Mouse (Mus musculus): ENCODE measurements around the gene Arhgap25. TPM values are rescaled to one million over a fixed set of nuclear protein-coding genes. Genes with fewer than 3 reads are reported as not detected.

Gene Arhgap25
- polyA plus RNA-seq, 1 experiment from 2014 or later = 4.4 TPM

GRCm38 (mm10) chr6:87552054-87552807 lies 19.2 kb upstream of the Arhgap25 start:
- WGBS = 58% methylated on average over 7 of the region's 7 CpGs

GRCm38 (mm10) chr6:87547836-87548235 lies 14.8 kb upstream of the Arhgap25 start:
- H3K4me1 ChIP-seq = peaks cover 10% of the 10 kb centered on the region; the same call in 1 of the 2 replicates
- WGBS = 84% methylated on average over 7 of the region's 7 CpGs

More at GRCm38 (mm10) chr6:87552054-87552807, 19.2 kb upstream of the Arhgap25 start:
- Histone ChIP-seq H3K36me3 (no peaks in the 10 kb centered on the region), H3K4me3 (no peak overlapping the region), H3K9ac (no peak overlapping the region), H3K27ac (no peak overlapping the region), H3K9me3 (no peaks in the 10 kb centered on the region), H3K27me3 (no peaks in the 10 kb centered on the region), H3K4me2 (replicated peaks) (no peak overlapping the region), H3K4me1 (no peaks in the 10 kb centered on the region)
- ATAC-seq (ENCODE audit: low FRiP score, low read depth) = no peak

GRCm38 (mm10) chr6:87547431-87547830 lies 14.4 kb upstream of the Arhgap25 start:
- H3K4me1 ChIP-seq = peaks cover 10% of the 10 kb centered on the region; the same call in 1 of the 2 replicates
- H3K27me3 ChIP-seq = no peaks in the 10 kb centered on the region
- H3K27ac ChIP-seq = no peak overlapping the region
- ATAC-seq (ENCODE audit: low FRiP score, low read depth) = no peak
- H3K9me3 ChIP-seq = peaks cover 8% of the 10 kb centered on the region; the same call in 1 of the 2 replicates
- H3K4me3 ChIP-seq = no peak overlapping the region
- H3K9ac ChIP-seq = no peak overlapping the region
- no peak overlapping the region for H3K4me2 ChIP-seq (replicated peaks)
- 77% methylated on average over 4 of the region's 4 CpGs for WGBS
- no peaks in the 10 kb centered on the region for H3K36me3 ChIP-seq

More at GRCm38 (mm10) chr6:87547836-87548235, 14.8 kb upstream of the Arhgap25 start:
- Histone ChIP-seq H3K36me3 (no peaks in the 10 kb centered on the region), H3K9me3 (peaks cover 8% of the 10 kb centered on the region; the same call in 1 of the 2 replicates), H3K27ac (no peak overlapping the region), H3K4me3 (no peak overlapping the region), H3K27me3 (no peaks in the 10 kb centered on the region), H3K9ac (no peak overlapping the region), H3K4me2 (replicated peaks) (no peak overlapping the region)
- no peak for ATAC-seq (ENCODE audit: low FRiP score, low read depth)

- WGBS = 21% methylated on average over 1 of the region's 1 CpGs
- Histone ChIP-seq H3K9me3 (peaks cover 8% of the 10 kb centered on the region; the same call in 1 of the 2 replicates), H3K27me3 (no peaks in the 10 kb centered on the region), H3K36me3 (no peaks in the 10 kb centered on the region), H3K9ac (no peak overlapping the region), H3K4me1 (peaks cover 10% of the 10 kb centered on the region; the same call in 1 of the 2 replicates), H3K4me3 (no peak overlapping the region), H3K27ac (0 out of 2 replicates have a peak overlapping the region, but pooled peaks have one; percentile 7), H3K4me2 (replicated peaks) (no peak overlapping the region)
- ATAC-seq (ENCODE audit: low FRiP score, low read depth) = no peak
Measured at GRCm38 (mm10) chr6:87545331-87546217, 12.5 kb upstream of the Arhgap25 start.

GRCm38 (mm10) chr6:87542027-87542426 lies 9.0 kb upstream of the Arhgap25 start:
- H3K27me3 ChIP-seq = no peaks in the 10 kb centered on the region; the same call in 1 of the 2 replicates
- H3K4me3 ChIP-seq = no peak overlapping the region
- no peak for ATAC-seq (ENCODE audit: low FRiP score, low read depth)
- H3K4me2 ChIP-seq (replicated peaks) = no peak overlapping the region
- peaks cover 10% of the 10 kb centered on the region; the same call in 1 of the 2 replicates for H3K4me1 ChIP-seq
- H3K9me3 ChIP-seq = peaks cover 8% of the 10 kb centered on the region; the same call in 1 of the 2 replicates
- no peak overlapping the region for H3K27ac ChIP-seq
- H3K36me3 ChIP-seq = no peaks in the 10 kb centered on the region
- no peak overlapping the region for H3K9ac ChIP-seq
- WGBS = 71% methylated on average over 9 of the region's 9 CpGs

GRCm38 (mm10) chr6:87541171-87541571 lies 8.1 kb upstream of the Arhgap25 start:
- Histone ChIP-seq H3K9ac (no peak overlapping the region), H3K27me3 (no peaks in the 10 kb centered on the region; the same call in 1 of the 2 replicates), H3K4me3 (no peak overlapping the region), H3K4me2 (replicated peaks) (no peak overlapping the region), H3K27ac (no peak overlapping the region), H3K36me3 (no peaks in the 10 kb centered on the region), H3K4me1 (peaks cover 10% of the 10 kb centered on the region; the same call in 1 of the 2 replicates), H3K9me3 (peaks cover under 1% of the 10 kb centered on the region; the same call in 1 of the 2 replicates)
- 79% methylated on average over 6 of the region's 6 CpGs for WGBS
- ATAC-seq (ENCODE audit: low FRiP score, low read depth) = no peak

GRCm38 (mm10) chr6:87538376-87539270 lies 5.6 kb upstream of the Arhgap25 start:
- Histone ChIP-seq H3K4me1 (peaks cover 1% of the 10 kb centered on the region), H3K4me3 (no peak overlapping the region), H3K36me3 (no peaks in the 10 kb centered on the region), H3K27me3 (no peaks in the 10 kb centered on the region; the same call in 1 of the 2 replicates), H3K4me2 (replicated peaks) (no peak overlapping the region), H3K27ac (no peak overlapping the region), H3K9me3 (no peaks in the 10 kb centered on the region), H3K9ac (no peak overlapping the region)
- ATAC-seq (ENCODE audit: low FRiP score, low read depth) = no peak
- 79% methylated on average over 15 of the region's 15 CpGs for WGBS

GRCm38 (mm10) chr6:87537678-87538077 lies 4.6 kb upstream of the Arhgap25 start:
- Histone ChIP-seq H3K4me3 (no peak overlapping the region), H3K9me3 (no peaks in the 10 kb centered on the region), H3K27me3 (no peaks in the 10 kb centered on the region; the same call in 1 of the 2 replicates), H3K4me2 (replicated peaks) (no peak overlapping the region), H3K27ac (no peak overlapping the region), H3K36me3 (no peaks in the 10 kb centered on the region), H3K4me1 (peaks cover 10% of the 10 kb centered on the region), H3K9ac (no peak overlapping the region)
- no peak for ATAC-seq (ENCODE audit: low FRiP score, low read depth)
- 69% methylated on average over 5 of the region's 5 CpGs for WGBS

GRCm38 (mm10) chr6:87536270-87536669 lies 3.2 kb upstream of the Arhgap25 start:
- no peak overlapping the region for H3K4me3 ChIP-seq
- peaks cover 10% of the 10 kb centered on the region for H3K4me1 ChIP-seq
- WGBS = 77% methylated on average over 8 of the region's 8 CpGs
- H3K9me3 ChIP-seq = no peaks in the 10 kb centered on the region
- H3K9ac ChIP-seq = no peak overlapping the region
- H3K36me3 ChIP-seq = no peaks in the 10 kb centered on the region
- no peaks in the 10 kb centered on the region; the same call in 1 of the 2 replicates for H3K27me3 ChIP-seq
- H3K4me2 ChIP-seq (replicated peaks) = no peak overlapping the region
- ATAC-seq (ENCODE audit: low FRiP score, low read depth) = no peak
- H3K27ac ChIP-seq = no peak overlapping the region

- H3K4me1 ChIP-seq = peaks cover 10% of the 10 kb centered on the region
- H3K27ac ChIP-seq = no peak overlapping the region
- no peak overlapping the region for H3K4me2 ChIP-seq (replicated peaks)
- no peak for ATAC-seq (ENCODE audit: low FRiP score, low read depth)
- WGBS = 70% methylated on average over 9 of the region's 9 CpGs
- H3K27me3 ChIP-seq = no peaks in the 10 kb centered on the region; the same call in 1 of the 2 replicates
- no peaks in the 10 kb centered on the region for H3K36me3 ChIP-seq
- no peak overlapping the region for H3K4me3 ChIP-seq
- no peak overlapping the region for H3K9ac ChIP-seq
- H3K9me3 ChIP-seq = no peaks in the 10 kb centered on the region
Measured at GRCm38 (mm10) chr6:87535651-87536050, 2.6 kb upstream of the Arhgap25 start.

Measured in limb, embryonic 13.5 days (tissue).